Mouse (Mus musculus) CH12.LX (cell line): ENCODE measurements at regions not wholly inside any gene's neighbourhood (a gene's known extent, or its start where the extent isn't known, plus 50 kb on each side); places are given as distances from the start of the nearest gene placed in this dataset.

Experiments
- DNase-seq: peaks from one replicate; pipeline ENCODE4 v3.0.0-alpha.2; 2013; ENCODE audit errors: extremely low read depth
- H3K27ac ChIP-seq: 2 replicates; pipeline ENCODE4 v1.5.1; 2012; ENCODE audit warnings: low read depth, mild to moderate bottlenecking, control low read depth, moderate library complexity; ENCODE audit not compliant: insufficient read depth
- H3K27me3 ChIP-seq: replicated peaks from 2 replicates; pipeline ENCODE3; 2012; ENCODE audit warnings: inconsistent platforms
- H3K36me3 ChIP-seq, 2 experiments: replicated peaks in 1 of 2; 2 replicates each; pipeline versions ENCODE3 to v1.6.1; 2012; ENCODE audit warnings: inconsistent platforms in 1 of 2, low read length in 1 of 2, mild to moderate bottlenecking in 1 of 2, mixed read lengths in 1 of 2, moderate library complexity in 1 of 2; ENCODE audit not compliant: control insufficient read depth in 1 of 2, insufficient read depth in 1 of 2
- H3K4me1 ChIP-seq, 2 experiments: 2 replicates each; pipeline ENCODE4 v1.6.1; 2012; ENCODE audit warnings: inconsistent platforms in 1 of 2, moderate library complexity in 1 of 2; ENCODE audit not compliant: insufficient read depth in 2 of 2, control insufficient read depth in 1 of 2
- H3K4me2 ChIP-seq: 2 replicates; pipeline ENCODE4 v1.6.1; 2012; ENCODE audit warnings: low read depth, mild to moderate bottlenecking, control low read depth; ENCODE audit not compliant: poor library complexity, insufficient read depth, severe bottlenecking
- H3K4me3 ChIP-seq, 3 experiments: fragments of 150-350 bp in 1 of 3; sonication (generic) in 1 of 3; replicated peaks in 1 of 3; 2 replicates each; pipeline versions ENCODE3 to v1.5.1; 2011 to 2012; ENCODE audit warnings: low read depth in 2 of 3, low read length in 2 of 3, mild to moderate bottlenecking in 2 of 3, moderate library complexity in 2 of 3, control low read depth in 1 of 3, improper control_type of control experiment in 1 of 3, inconsistent platforms in 1 of 3, mixed read lengths in 1 of 3; ENCODE audit not compliant: poor library complexity in 1 of 3
- H3K79me2 ChIP-seq: replicated peaks from 2 replicates; pipeline ENCODE4 v1.6.1; 2012; ENCODE audit warnings: mild to moderate bottlenecking, moderate library complexity; ENCODE audit not compliant: control insufficient read depth, poor library complexity, insufficient read depth, severe bottlenecking; ENCODE audit errors: extremely low read depth
- H3K9ac ChIP-seq: 2 replicates; pipeline ENCODE4 v1.6.1; 2012; ENCODE audit warnings: low read depth, mild to moderate bottlenecking, control low read depth, moderate library complexity; ENCODE audit not compliant: insufficient read depth
- H3K9me3 ChIP-seq: replicated peaks from 2 replicates; pipeline ENCODE3; 2012; ENCODE audit warnings: low read length, inconsistent platforms, mixed read lengths
- BHLHE40 ChIP-seq: IDR thresholded peaks from 2 replicates; pipeline ENCODE4 v1.6.1; 2011; ENCODE audit warnings: mild to moderate bottlenecking, low read depth, low read length, improper control_type of control experiment
- CHD1 ChIP-seq: IDR thresholded peaks from 2 replicates; pipeline ENCODE4 v1.6.1; 2012; ENCODE audit warnings: low read depth, low read length, improper control_type of control experiment, inconsistent platforms
- E2F4 ChIP-seq: IDR thresholded peaks from 2 replicates; pipeline ENCODE4 v1.6.1; 2011; ENCODE audit warnings: low read depth, low read length, improper control_type of control experiment; ENCODE audit not compliant: insufficient replicate concordance
- GABPA ChIP-seq: IDR thresholded peaks from 2 replicates; pipeline ENCODE4 v1.6.1; 2012; ENCODE audit warnings: low read depth, low read length, improper control_type of control experiment, inconsistent platforms; ENCODE audit not compliant: insufficient replicate concordance
- HCFC1 ChIP-seq: IDR thresholded peaks from 2 replicates; pipeline ENCODE4 v1.6.1; 2012; ENCODE audit warnings: low read depth, mild to moderate bottlenecking, inconsistent platforms, low read length, improper control_type of control experiment
- IRF4 ChIP-seq: IDR thresholded peaks from 2 replicates; pipeline ENCODE4 v1.6.1; 2014; ENCODE audit warnings: low read depth, mild to moderate bottlenecking, inconsistent platforms, low read length, improper control_type of control experiment
- JUN ChIP-seq: IDR thresholded peaks from 2 replicates; pipeline ENCODE4 v1.6.1; 2011; ENCODE audit warnings: low read depth, mild to moderate bottlenecking, low read length, improper control_type of control experiment, moderate library complexity; ENCODE audit not compliant: insufficient read depth
- JUND ChIP-seq: conservative IDR thresholded peaks from 2 replicates; pipeline ENCODE4 v1.6.1; 2011; ENCODE audit warnings: low read depth, low read length, improper control_type of control experiment
- KAT2A ChIP-seq: IDR thresholded peaks from 2 replicates; pipeline ENCODE4 v1.6.1; 2012; ENCODE audit warnings: low read length, improper control_type of control experiment, inconsistent platforms; ENCODE audit not compliant: insufficient replicate concordance
- MAFK ChIP-seq: IDR thresholded peaks from 2 replicates; pipeline ENCODE4 v1.6.1; 2011; ENCODE audit warnings: low read length, improper control_type of control experiment; ENCODE audit not compliant: insufficient replicate concordance
- MAZ ChIP-seq: IDR thresholded peaks from 2 replicates; pipeline ENCODE4 v1.6.1; 2012; ENCODE audit warnings: low read depth, mild to moderate bottlenecking, inconsistent platforms, low read length, improper control_type of control experiment, moderate library complexity
- MXI1 ChIP-seq: IDR thresholded peaks from 2 replicates; pipeline ENCODE4 v1.6.1; 2011; ENCODE audit warnings: mild to moderate bottlenecking, low read depth, low read length, improper control_type of control experiment
- NELFE ChIP-seq: IDR thresholded peaks from 2 replicates; pipeline ENCODE4 v1.6.1; 2011; ENCODE audit warnings: low read depth, low read length, improper control_type of control experiment
- NRF1 ChIP-seq: IDR thresholded peaks from 2 replicates; pipeline ENCODE4 v1.6.1; 2014; ENCODE audit warnings: low read depth, mild to moderate bottlenecking, inconsistent platforms, low read length, improper control_type of control experiment, moderate library complexity
- POLR2A ChIP-seq: IDR thresholded peaks from 2 replicates; pipeline ENCODE4 v1.6.1; 2011; ENCODE audit warnings: low read depth, mild to moderate bottlenecking, improper control_type of control experiment, low read length
- POLR2AphosphoS2 ChIP-seq: IDR thresholded peaks from 2 replicates; pipeline ENCODE4 v1.6.1; 2011; ENCODE audit warnings: low read depth, low read length, improper control_type of control experiment
- SIN3A ChIP-seq: IDR thresholded peaks from 2 replicates; pipeline ENCODE4 v1.6.1; 2012; ENCODE audit warnings: low read length, improper control_type of control experiment, inconsistent platforms
- UBTF ChIP-seq: IDR thresholded peaks from 2 replicates; pipeline ENCODE4 v1.6.1; 2012; ENCODE audit warnings: low read depth, mild to moderate bottlenecking, inconsistent platforms, low read length, improper control_type of control experiment, moderate library complexity
- USF1 ChIP-seq: IDR thresholded peaks from 2 replicates; pipeline ENCODE4 v1.6.1; 2014; ENCODE audit warnings: low read depth, mild to moderate bottlenecking, inconsistent platforms, low read length, improper control_type of control experiment
- USF2 ChIP-seq: conservative IDR thresholded peaks from 2 replicates; pipeline ENCODE4 v1.6.1; 2011; ENCODE audit warnings: low read depth, low read length, improper control_type of control experiment
- ZC3H11A ChIP-seq: IDR thresholded peaks from 2 replicates; pipeline ENCODE4 v1.6.1; 2012; ENCODE audit warnings: low read depth, mild to moderate bottlenecking, inconsistent platforms, low read length, improper control_type of control experiment
- ZNF384 ChIP-seq: IDR thresholded peaks from 2 replicates; pipeline ENCODE4 v1.6.1; 2012; ENCODE audit warnings: low read depth, low read length, improper control_type of control experiment, inconsistent platforms
- dilution Hi-C: fragments of 300-500 bp; cut with MboI; formaldehyde crosslinking; loops from 2 replicates; pipeline ENCODE4 v1.14.3; 2020; ENCODE audit warnings: low sequenced_read_pairs; ENCODE audit not compliant: extremely low pct_unique_long_range_greater_than_20kb, extremely low pct_ligation_motif_present
- in situ Hi-C: fragments of 300-500 bp; cut with MboI; formaldehyde crosslinking; loops from 3 replicates; pipeline ENCODE4 v1.14.3; 2019; ENCODE audit warnings: low sequenced_read_pairs, low pct_ligation_motif_present, low pct_unique_long_range_greater_than_20kb, mixed read lengths

DNA sequence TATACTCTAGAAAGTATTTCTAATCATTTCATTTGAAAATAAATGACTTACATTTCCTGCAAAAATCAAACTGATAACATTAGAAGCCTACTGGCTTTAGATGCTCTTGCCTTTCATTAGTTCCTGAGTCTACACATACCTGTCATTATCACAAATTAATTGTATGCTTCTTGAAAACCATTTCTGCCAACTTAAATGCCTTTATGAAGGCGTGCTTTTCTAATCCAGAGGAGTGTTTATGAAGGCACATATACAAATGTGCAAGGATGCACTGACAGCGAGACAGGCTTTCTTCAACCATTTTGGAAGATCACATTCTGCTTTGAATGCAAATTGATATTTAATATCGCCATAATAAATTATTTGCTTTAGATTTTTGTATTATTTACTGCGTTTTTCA is 246.6 kb downstream of the Mef2c start:
- H3K4me3 ChIP-seq, result no peak overlapping the region
- no peak for DNase-seq
- dilution Hi-C loops, result no loop called here

DNA sequence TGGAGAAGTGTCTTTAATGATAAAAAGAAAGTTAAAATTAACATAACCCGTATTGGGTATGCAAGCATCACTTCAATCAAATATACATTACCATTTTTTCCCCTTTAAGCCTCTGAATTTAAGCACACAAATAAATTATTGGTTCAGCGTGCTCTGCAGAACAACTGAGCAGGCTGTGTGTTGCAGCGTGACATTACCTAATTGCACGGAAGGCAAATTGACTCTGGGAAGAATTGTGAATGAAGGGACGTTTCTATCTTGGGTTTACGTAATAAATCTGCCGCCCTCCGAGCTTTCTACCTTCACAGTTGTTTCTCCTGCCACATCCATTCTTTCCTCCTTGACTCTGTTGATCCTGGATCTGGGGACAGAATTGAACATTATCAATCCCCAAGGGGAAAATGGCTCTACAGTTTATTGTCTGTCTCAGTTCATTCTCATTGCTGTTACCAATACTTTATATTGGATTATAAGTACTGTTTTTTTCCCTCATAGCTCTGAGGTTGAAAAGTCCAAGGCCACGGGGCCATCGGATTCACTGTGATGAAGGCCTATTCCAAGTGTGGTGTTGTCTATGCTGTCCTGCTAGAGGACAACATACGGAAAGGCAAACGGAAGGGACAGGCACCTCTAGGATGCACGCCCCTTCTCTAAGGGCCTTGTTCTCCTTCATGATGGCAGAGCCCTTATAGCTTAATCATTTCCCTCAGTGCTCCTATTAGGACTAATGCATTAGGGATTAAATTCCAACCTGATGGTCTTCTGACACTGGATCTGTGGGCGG is 256.7 kb downstream of the Mef2c start:
- no peaks in the 10 kb centered on the region for H3K36me3 ChIP-seq
- no peak overlapping the region for H3K27ac ChIP-seq
- H3K4me1 ChIP-seq, result no peaks in the 10 kb centered on the region
- TF ChIP-seq USF1 (no peak), SIN3A (no peak), NRF1 (no peak)
- in situ Hi-C loops, result no loop called here
- no peak overlapping the region for H3K4me3 ChIP-seq
- H3K27me3 ChIP-seq, result no peaks in the 10 kb centered on the region
- dilution Hi-C loops, result no loop called here
- no peaks in the 10 kb centered on the region for H3K79me2 ChIP-seq
- no peak for DNase-seq
- H3K9ac ChIP-seq, result no peak overlapping the region
- no peak overlapping the region for H3K4me2 ChIP-seq
- no peaks in the 10 kb centered on the region for H3K9me3 ChIP-seq

More for the DNA sequence above, 246.6 kb downstream of the Mef2c start:
- Histone ChIP-seq H3K36me3 (no peaks in the 10 kb centered on the region), H3K9me3 (no peaks in the 10 kb centered on the region), H3K4me1 (no peaks in the 10 kb centered on the region), H3K27me3 (no peaks in the 10 kb centered on the region), H3K27ac (no peak overlapping the region), H3K79me2 (no peaks in the 10 kb centered on the region), H3K9ac (no peak overlapping the region), H3K4me2 (no peak overlapping the region)
- no peak for TF ChIP-seq GABPA
- TF ChIP-seq USF2, result no peak
- TF ChIP-seq HCFC1, result no peak
- no peak for TF ChIP-seq IRF4
- TF ChIP-seq ZC3H11A, result no peak
- TF ChIP-seq MAFK, result no peak
- no peak for TF ChIP-seq POLR2A
- TF ChIP-seq BHLHE40, result no peak
- no peak for TF ChIP-seq NELFE
- no peak for TF ChIP-seq E2F4
- TF ChIP-seq UBTF, result no peak
- no peak for TF ChIP-seq CHD1
- TF ChIP-seq ZNF384, result no peak
- no peak for TF ChIP-seq MXI1
- no peak for TF ChIP-seq POLR2AphosphoS2
- TF ChIP-seq JUN, result no peak
- no peak for TF ChIP-seq MAZ
- TF ChIP-seq KAT2A, result no peak
- TF ChIP-seq JUND, result no peak
- in situ Hi-C loops, result no loop called here
